Mouse (Mus musculus) kidney, embryonic 14.5 days (tissue): ENCODE results near the gene Tcl1b3. TPM values are rescaled to one million over a fixed set of nuclear protein-coding genes. Genes with fewer than 3 reads are reported as not detected.

Experiments
- ATAC-seq: fragments of 200-750 bp; cut with Nextera tagmentation; 2 replicates; pipeline ENCODE4 v1.8.0; 2017; ENCODE audit warnings: moderate number of reproducible peaks, mild to moderate bottlenecking, moderate TSS enrichment, moderate library complexity; ENCODE audit not compliant: low FRiP score, low TSS enrichment
- H3K27ac ChIP-seq: fragments of 300-500 bp; sonication (generic); 2 replicates; pipeline ENCODE4 v1.5.1; 2014; ENCODE audit warnings: low read depth, mild to moderate bottlenecking, low read length, moderate library complexity, mixed read lengths
- H3K27me3 ChIP-seq: fragments of 300-500 bp; sonication (generic); 2 replicates; pipeline ENCODE4 v1.6.1; 2014; ENCODE audit warnings: mild to moderate bottlenecking, low read length; ENCODE audit not compliant: control insufficient read depth, insufficient read depth
- H3K36me3 ChIP-seq: fragments of 300-500 bp; sonication (generic); 2 replicates; pipeline ENCODE4 v1.6.1; 2014; ENCODE audit warnings: low read length, mixed read lengths; ENCODE audit not compliant: control insufficient read depth, insufficient read depth
- H3K4me1 ChIP-seq: fragments of 300-500 bp; sonication (generic); 2 replicates; pipeline ENCODE4 v1.6.1; 2014; ENCODE audit warnings: low read length, mixed read lengths; ENCODE audit not compliant: control insufficient read depth, insufficient read depth
- H3K4me2 ChIP-seq: fragments of 300-500 bp; sonication (generic); replicated peaks from 2 replicates; pipeline ENCODE4 v1.6.1; 2014; ENCODE audit warnings: low read depth, mild to moderate bottlenecking, low read length
- H3K4me3 ChIP-seq: fragments of 300-500 bp; sonication (generic); 2 replicates; pipeline ENCODE4 v1.5.1; 2014; ENCODE audit warnings: mild to moderate bottlenecking, low read length
- H3K9ac ChIP-seq: fragments of 300-500 bp; sonication (generic); 2 replicates; pipeline ENCODE4 v1.6.1; 2014; ENCODE audit warnings: low read depth, mild to moderate bottlenecking, low read length, moderate library complexity
- H3K9me3 ChIP-seq: fragments of 300-500 bp; sonication (generic); 2 replicates; pipeline ENCODE4 v1.6.1; 2016; ENCODE audit warnings: low read length; ENCODE audit not compliant: control insufficient read depth
- WGBS: fragments of 180-500 bp; shearing (Covaris S2); extraction: QIAGEN DNeasy Blood & Tissue Kit; methylation state at CpG from one replicate; pipeline ENCODE4 v1.1.7; 2014; 5-methylcytosine and 5-hydroxymethylcytosine counted together
- polyA plus RNA-seq: library from polyadenylated mRNA; unstranded; fragments of >200 nt; fragmentation: Nextera tagmentation; extraction: Ambion mirVana; gene quantifications from 2 replicates; pipeline ENCODE4 v1.2.1, GENCODE M21; 2014

Tcl1b3 gene
- polyA plus RNA-seq, 1 experiment from 2014 or later: not detected

DNA sequence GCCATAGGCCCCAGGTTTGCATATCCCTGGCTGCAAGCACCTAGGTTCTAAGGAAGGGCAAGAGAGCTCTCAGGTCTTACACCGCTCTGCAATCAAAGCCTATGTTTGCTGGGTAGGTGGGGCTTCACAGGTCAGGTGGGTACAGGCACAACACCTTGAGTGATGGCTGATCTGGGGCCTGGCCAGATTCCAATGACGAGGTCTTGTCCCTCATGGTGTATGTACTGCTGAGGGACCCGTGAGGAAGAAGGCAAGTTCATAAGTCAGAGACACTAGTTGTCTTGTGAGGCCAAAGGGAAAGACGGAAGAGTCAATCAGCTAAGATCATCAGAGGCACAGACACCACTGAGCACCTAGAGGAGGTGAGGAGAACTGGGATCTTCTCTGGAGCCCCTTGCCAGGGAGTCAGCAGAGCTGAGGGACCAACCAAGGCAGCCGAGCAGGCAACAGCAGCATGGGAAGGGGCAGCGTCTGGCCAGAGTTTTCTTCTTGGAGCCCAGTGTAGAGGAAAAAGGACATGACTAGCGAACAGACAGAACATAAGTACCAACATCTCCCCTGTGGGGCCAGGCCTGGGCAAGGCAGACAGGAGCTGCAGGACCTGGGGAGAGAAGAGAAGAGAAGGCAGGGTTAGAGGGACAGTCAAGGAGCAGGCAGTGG, 26.4 kb downstream of the Tcl1b3 start:
- WGBS: 87% methylated on average over 7 of the region's 7 CpGs
- H3K27ac ChIP-seq: no peak overlapping the region
- no peak for ATAC-seq

DNA sequence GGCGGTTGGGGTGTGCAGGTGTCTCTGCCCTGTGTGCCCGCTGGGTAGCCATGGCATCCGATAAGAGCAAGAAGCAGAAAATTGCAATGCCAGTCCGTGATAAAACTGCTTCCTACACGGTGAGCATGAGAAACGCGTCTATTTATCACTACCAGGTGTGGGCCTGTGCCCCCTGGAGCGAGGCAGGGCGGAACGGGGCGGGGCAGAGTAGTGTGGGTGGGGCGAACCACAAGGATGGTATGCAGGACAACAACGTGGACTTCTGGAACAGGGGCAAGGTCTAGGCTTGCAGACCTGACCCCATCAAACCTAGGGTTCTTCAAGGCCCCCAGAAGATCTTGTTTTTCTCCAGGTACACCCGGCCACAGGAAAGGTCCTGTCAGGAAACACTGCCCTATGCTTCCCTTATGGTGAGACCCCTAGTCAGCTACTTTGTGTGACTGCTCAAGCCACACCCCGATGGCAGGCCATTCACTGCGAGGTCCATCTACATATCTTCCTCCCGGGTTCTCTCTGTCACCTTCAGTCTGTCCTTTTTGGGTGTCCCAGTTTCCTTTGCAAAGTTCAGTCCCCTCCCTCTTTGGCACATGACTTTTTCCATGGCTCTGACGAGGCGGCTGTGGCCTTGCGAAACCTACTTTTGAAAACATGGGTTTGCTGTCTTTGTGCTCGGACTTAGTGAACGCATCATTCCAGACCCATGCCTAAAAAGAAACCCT, 31.9 kb downstream of the Tcl1b3 start, which contains the start of gene Tcl1:
TSS of gene Tcl1 (minus strand) at position 193 of the 719 bp plus-strand sequence.
- Histone ChIP-seq H3K9ac (no peak within 1 kb of the TSS), H3K27me3 (no peaks in the 10 kb centered on the region), H3K36me3 (no peaks in the 10 kb centered on the region), H3K4me3 (no peak within 1 kb of the TSS), H3K4me1 (no peaks in the 10 kb centered on the region), H3K27ac (no peak within 1 kb of the TSS), H3K9me3 (no peaks in the 10 kb centered on the region), H3K4me2 (no peak within 1 kb of the TSS)
- ATAC-seq: no peak
- 91% methylated on average over 22 of the region's 22 CpGs for WGBS

More for the DNA sequence above, 26.4 kb downstream of the Tcl1b3 start:
- Histone ChIP-seq H3K4me3 (no peak overlapping the region), H3K9me3 (no peaks in the 10 kb centered on the region), H3K36me3 (no peaks in the 10 kb centered on the region), H3K4me1 (no peaks in the 10 kb centered on the region), H3K4me2 (no peak overlapping the region), H3K9ac (no peak overlapping the region), H3K27me3 (no peaks in the 10 kb centered on the region)

DNA sequence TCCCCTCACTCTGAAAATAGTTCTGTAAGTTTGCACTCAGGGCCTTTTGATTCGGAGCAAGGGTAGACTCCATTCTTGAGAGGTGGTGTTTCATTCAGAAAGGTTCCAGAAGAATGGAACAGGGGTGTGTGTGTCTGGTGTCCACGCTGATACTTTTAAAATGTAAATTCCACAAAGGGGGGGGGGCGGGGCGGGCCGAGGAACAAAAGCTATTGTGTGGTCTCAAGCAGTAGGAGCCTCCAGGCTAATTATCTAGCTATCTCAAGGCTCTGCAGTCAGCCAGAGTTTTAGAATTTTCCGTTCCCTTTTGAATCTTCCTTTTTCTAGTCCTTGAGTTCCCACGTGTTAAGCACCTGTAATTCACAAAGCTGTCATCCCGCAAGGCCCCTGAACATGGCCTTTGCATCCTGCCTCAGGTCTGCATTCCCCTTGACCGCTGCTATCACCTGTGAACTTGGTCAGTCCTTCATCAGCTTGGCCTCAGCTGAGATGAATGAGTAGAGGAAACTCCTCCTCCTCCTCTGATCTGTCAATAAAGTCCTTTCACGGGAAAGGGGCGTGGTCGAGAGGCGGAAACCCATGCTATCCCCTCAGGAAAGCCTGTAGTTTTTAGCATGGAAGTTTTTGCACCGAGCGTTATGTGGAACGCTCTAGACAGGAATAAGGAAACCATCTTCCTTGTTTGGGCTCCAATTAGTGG, 33.9 kb downstream of the Tcl1b3 start:
- H3K4me3 ChIP-seq: no peak overlapping the region
- no peaks in the 10 kb centered on the region for H3K27me3 ChIP-seq
- no peak overlapping the region for H3K9ac ChIP-seq
- no peaks in the 10 kb centered on the region for H3K36me3 ChIP-seq
- no peaks in the 10 kb centered on the region for H3K9me3 ChIP-seq
- H3K27ac ChIP-seq: no peak overlapping the region
- 47% methylated on average over 16 of the region's 16 CpGs for WGBS
- no peaks in the 10 kb centered on the region for H3K4me1 ChIP-seq
- no peak overlapping the region for H3K4me2 ChIP-seq
- ATAC-seq: no peak

DNA sequence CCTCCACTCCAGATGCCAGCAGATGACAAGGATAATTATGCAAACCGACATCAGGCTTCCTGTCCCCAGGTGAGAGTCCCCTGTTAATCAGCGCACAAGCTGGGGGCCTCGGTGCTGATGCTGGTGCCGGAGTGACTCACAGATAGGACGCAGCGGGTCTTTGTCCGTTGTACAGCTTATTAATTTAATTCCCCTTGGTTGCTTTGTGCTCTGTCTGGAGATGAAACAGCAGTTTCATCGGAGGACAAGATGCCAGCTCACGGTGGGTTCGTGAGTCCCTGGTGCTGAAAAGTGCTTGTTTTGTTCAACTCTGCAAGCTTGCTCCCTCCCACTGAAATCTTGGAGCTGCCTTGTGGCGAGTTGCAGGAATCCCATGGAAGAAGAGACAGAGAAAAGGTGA, 43.5 kb downstream of the Tcl1b3 start:
- no peaks in the 10 kb centered on the region for H3K9me3 ChIP-seq
- no peak for ATAC-seq
- 74% methylated on average over 11 of the region's 11 CpGs for WGBS
- H3K4me3 ChIP-seq: no peak overlapping the region
- H3K4me2 ChIP-seq: no peak overlapping the region
- H3K36me3 ChIP-seq: no peaks in the 10 kb centered on the region
- no peak overlapping the region for H3K27ac ChIP-seq
- no peak overlapping the region for H3K9ac ChIP-seq
- H3K27me3 ChIP-seq: no peaks in the 10 kb centered on the region
- no peaks in the 10 kb centered on the region for H3K4me1 ChIP-seq

DNA sequence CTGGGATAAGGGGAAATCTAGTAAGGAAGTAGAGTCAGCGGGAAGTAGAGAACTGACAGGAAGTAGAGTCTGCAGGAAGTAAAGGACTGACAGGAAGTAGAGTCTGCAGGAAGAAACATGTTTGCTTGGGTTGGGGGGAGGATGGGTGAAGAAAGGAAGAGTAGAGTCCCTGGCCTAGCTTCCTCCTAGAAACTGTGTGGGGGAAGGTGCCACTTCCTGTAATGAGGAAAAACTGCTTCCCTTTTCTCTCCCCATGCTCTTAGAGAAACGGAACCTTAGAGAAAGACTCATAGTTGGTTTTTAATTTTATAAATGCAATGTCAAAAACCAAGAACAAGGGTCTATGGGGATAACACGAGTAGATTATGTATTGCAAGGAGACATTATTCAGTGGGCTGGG, 44.2 kb downstream of the Tcl1b3 start:
- no peaks in the 10 kb centered on the region for H3K36me3 ChIP-seq

DNA sequence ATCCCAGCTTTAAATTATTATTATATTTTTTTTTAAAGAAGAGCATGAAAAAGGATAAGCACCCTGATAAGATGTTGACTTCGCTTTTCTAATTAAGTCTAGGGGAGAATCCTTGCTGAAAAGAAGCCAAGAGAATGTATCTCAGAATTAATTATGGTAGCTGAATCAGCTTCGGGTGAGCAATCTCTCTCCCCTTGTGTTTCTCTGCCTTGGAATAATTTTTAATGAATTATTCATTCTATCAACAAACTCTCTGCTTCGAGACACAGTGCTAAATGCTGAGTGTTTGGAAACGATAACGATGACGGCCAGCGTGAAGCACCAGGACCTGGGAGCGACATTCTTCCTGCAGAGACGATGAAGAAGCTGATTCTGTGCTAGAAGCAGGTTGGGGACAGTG, 48.2 kb downstream of the Tcl1b3 start:
- 91% methylated on average over 9 of the region's 9 CpGs for WGBS

More for the DNA sequence above, 44.2 kb downstream of the Tcl1b3 start:
- Histone ChIP-seq H3K4me2 (no peak overlapping the region), H3K9me3 (no peaks in the 10 kb centered on the region), H3K27me3 (no peaks in the 10 kb centered on the region), H3K27ac (no peak overlapping the region), H3K9ac (no peak overlapping the region), H3K4me3 (no peak overlapping the region), H3K4me1 (no peaks in the 10 kb centered on the region)
- WGBS: 78% methylated on average over 3 of the region's 3 CpGs
- ATAC-seq: no peak

More for the DNA sequence above, 48.2 kb downstream of the Tcl1b3 start:
- no peaks in the 10 kb centered on the region for H3K4me1 ChIP-seq
- H3K27ac ChIP-seq: no peak overlapping the region
- H3K36me3 ChIP-seq: no peaks in the 10 kb centered on the region
- no peaks in the 10 kb centered on the region for H3K27me3 ChIP-seq
- no peaks in the 10 kb centered on the region for H3K9me3 ChIP-seq
- no peak overlapping the region for H3K9ac ChIP-seq
- H3K4me2 ChIP-seq: no peak overlapping the region
- H3K4me3 ChIP-seq: no peak overlapping the region
- ATAC-seq: no peak

Other genes starting within 250 kb of the Tcl1b3 start
- 0.24 and 0.51 TPM in 2 replicates for gene Syne3, start 181.2 kb upstream of the Tcl1b3 start, polyA plus RNA-seq
- gene Glrx5, start 158.4 kb upstream of the Tcl1b3 start, polyA plus RNA-seq: 161 and 195 TPM in 2 replicates
- not detected in 2 replicates for gene Tcl1b2, start 45.0 kb upstream of the Tcl1b3 start, polyA plus RNA-seq
- gene Tcl1b1, start 31.4 kb upstream of the Tcl1b3 start, polyA plus RNA-seq: not detected in 2 replicates
- not detected in 2 replicates for gene Tcl1b5, start 14.7 kb upstream of the Tcl1b3 start, polyA plus RNA-seq
- not detected in 2 replicates for gene Tcl1b4, start 10.9 kb downstream of the Tcl1b3 start, polyA plus RNA-seq
- gene Tcl1, start 31.8 kb downstream of the Tcl1b3 start, polyA plus RNA-seq: not detected in 2 replicates
- gene Tunar, start 142.8 kb downstream of the Tcl1b3 start, polyA plus RNA-seq: 0.09 and 0.10 TPM in 2 replicates